Mouse (Mus musculus): ENCODE data around the gene Mthfd1l. TPM values are rescaled to one million over a fixed set of nuclear protein-coding genes. Genes with fewer than 3 reads are reported as not detected.
A peak's percentile ranks its signal among the peaks of the same experiment; 100 is the strongest.
"Not testable (repeated sequence)": the region's sequence is repeated elsewhere in the genome, so short reads cannot be mapped to it uniquely, and the experiment has no call there.

The Mthfd1l gene
- polyA plus RNA-seq, 1 experiment = 15.5 TPM

DNA sequence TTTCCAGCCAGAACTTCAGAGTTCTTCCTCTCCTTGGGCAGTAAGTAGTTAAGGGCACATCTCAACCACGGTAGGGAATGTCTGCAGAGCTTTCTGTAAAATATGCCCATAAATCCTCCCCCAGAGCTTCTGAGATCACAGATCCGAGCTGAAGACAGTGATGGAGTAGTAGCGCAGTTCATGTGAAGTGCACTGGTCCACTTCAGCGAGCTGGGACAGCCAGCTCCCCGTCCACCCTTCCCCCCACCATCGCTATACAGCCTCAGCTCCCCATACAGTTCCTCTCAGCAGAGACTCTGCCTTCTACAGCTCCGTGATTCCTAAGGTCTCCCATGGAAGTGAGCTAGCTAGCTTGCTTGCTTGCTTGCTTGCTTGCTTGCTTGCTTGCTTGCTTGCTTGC lies 144.2 kb downstream of the Mthfd1l start:
- Histone ChIP-seq H3K4me3 (replicated peaks; ENCODE audit: control insufficient read depth, low read depth, low read length) (no peak overlapping the region), H3K4me1 (ENCODE audit: control insufficient read depth, insufficient read depth, low read length) (peaks cover 4% of the 10 kb centered on the region), H3K27ac (ENCODE audit: control insufficient read depth, insufficient read depth, low read depth, low read length, poor library complexity) (no peak overlapping the region)
- WGBS = 91% methylated on average over 7 of the region's 7 CpGs
- TF ChIP-seq POLR2A (IDR thresholded peaks at IDR 0.05; ENCODE audit: borderline replicate concordance, control insufficient read depth, low read depth, low read length) = no peak
- no peak for TF ChIP-seq CTCF (IDR thresholded peaks at IDR 0.05; ENCODE audit: control insufficient read depth, insufficient read depth, low read length)

DNA sequence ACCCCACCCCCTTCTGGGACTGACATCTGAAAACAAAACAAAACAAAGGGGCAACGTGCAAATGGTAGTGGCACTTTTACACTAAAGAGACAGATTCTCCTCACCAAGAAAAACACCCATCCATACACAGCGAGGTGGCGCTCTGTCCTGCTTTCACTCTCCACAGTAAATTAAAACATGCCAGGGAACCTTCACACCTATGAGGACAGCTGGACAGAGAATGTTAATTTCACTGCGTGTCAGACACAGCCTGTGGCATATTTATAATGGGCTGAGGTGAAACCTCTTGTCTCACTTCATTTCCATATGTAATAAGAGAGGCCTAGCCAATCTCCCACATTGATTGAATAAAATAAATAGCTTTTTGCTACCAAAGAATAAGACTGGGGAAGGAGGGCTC lies 146.4 kb downstream of the Mthfd1l start:
- no peak overlapping the region for H3K27ac ChIP-seq (ENCODE audit: control insufficient read depth, insufficient read depth, low read depth, low read length, poor library complexity)
- H3K4me3 ChIP-seq (replicated peaks; ENCODE audit: control insufficient read depth, low read depth, low read length) = no peak overlapping the region
- 85% methylated on average over 4 of the region's 4 CpGs for WGBS
- no peak for TF ChIP-seq POLR2A (IDR thresholded peaks at IDR 0.05; ENCODE audit: borderline replicate concordance, control insufficient read depth, low read depth, low read length)
- H3K4me1 ChIP-seq (ENCODE audit: control insufficient read depth, insufficient read depth, low read length) = peaks cover 5% of the 10 kb centered on the region

DNA sequence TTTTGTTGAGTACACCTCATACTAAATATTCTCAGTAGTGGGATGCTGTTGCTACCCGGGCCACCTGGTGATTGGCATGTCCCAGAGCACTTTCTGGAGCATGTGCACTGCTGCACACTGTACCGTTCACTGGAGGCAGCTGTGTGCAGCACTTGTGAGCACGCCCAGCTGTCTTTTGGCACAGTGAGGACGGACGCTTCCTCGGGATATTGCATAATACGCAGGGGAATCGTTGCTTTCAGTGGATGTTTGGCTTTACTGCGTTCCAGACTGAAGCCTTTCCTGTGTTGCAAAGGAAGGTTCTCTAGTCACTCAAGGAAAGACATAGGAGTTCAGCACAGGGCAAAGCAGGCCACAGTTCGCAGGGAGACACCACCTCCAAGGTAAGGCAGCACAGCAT lies 147.8 kb downstream of the Mthfd1l start:
- WGBS = 20% methylated on average over 10 of the region's 10 CpGs
- TF ChIP-seq POLR2A (IDR thresholded peaks at IDR 0.05; ENCODE audit: borderline replicate concordance, control insufficient read depth, low read depth, low read length) = no peak
- TF ChIP-seq CTCF (IDR thresholded peaks at IDR 0.05; ENCODE audit: control insufficient read depth, insufficient read depth, low read length) = no peak
- H3K27ac ChIP-seq (ENCODE audit: control insufficient read depth, insufficient read depth, low read depth, low read length, poor library complexity) = peak overlapping the region; percentile 48
- peaks cover 5% of the 10 kb centered on the region for H3K4me1 ChIP-seq (ENCODE audit: control insufficient read depth, insufficient read depth, low read length)
- H3K4me3 ChIP-seq (replicated peaks; ENCODE audit: control insufficient read depth, low read depth, low read length) = no peak overlapping the region

DNA sequence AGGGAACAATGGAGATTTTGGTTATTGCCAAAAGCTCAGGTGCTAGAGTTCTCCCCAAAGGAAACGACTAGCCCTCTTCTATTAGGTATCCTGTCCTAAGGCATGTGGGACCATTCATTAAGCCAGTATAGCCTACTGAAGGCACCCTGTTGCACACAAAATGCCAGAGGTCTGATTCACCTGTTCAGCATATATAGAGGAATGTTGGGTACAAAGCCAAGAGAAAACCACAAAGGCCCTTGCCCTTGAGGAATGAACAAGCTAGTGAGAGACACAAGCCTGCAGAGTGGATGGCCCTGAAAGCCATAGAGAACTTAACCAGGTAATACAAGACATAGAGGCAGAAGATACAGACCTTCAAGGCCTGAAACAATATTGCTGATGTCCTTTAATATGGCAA lies 148.3 kb downstream of the Mthfd1l start:
- peaks cover 5% of the 10 kb centered on the region for H3K4me1 ChIP-seq (ENCODE audit: control insufficient read depth, insufficient read depth, low read length)
- peak overlapping the region; percentile 48; the same call in 1 of the 2 replicates for H3K27ac ChIP-seq (ENCODE audit: control insufficient read depth, insufficient read depth, low read depth, low read length, poor library complexity)
- H3K4me3 ChIP-seq (replicated peaks; ENCODE audit: control insufficient read depth, low read depth, low read length) = no peak overlapping the region
- WGBS = 53% methylated on average over 1 of the region's 1 CpGs
- TF ChIP-seq POLR2A (IDR thresholded peaks at IDR 0.05; ENCODE audit: borderline replicate concordance, control insufficient read depth, low read depth, low read length) (no peak), CTCF (IDR thresholded peaks at IDR 0.05; ENCODE audit: control insufficient read depth, insufficient read depth, low read length) (no peak)

DNA sequence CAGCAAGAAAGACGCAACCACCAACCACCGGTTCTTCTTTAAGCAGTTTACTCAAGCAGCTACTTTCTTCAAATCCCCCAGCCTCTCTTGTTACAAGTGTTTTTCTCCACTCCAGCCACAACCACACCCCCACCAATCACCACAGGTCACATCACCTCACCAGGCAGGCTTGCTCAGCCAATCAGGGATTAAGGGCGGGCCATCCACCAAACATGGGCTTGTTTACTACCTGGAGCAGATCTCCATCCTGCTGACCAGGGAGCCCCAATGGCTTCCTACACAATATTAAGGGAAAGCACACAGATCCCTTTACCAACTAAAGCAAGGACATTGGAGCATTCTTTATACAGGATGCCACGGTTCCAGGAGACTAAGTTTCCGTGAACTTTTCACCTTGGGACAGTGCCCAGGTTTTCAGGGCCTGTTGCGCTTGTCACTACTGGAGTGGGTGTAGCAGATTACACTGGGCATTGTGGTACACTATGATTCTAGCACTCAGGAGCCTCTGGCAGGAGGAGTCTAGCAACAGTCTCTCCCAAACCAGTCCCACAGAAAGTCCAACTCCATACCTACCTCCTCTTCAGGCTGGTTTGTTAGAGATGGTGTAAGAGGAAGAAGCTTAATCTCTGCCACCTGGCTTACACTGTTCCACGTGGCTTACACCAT lies 150.5 kb downstream of the Mthfd1l start:
- WGBS = 73% methylated on average over 7 of the region's 7 CpGs

DNA sequence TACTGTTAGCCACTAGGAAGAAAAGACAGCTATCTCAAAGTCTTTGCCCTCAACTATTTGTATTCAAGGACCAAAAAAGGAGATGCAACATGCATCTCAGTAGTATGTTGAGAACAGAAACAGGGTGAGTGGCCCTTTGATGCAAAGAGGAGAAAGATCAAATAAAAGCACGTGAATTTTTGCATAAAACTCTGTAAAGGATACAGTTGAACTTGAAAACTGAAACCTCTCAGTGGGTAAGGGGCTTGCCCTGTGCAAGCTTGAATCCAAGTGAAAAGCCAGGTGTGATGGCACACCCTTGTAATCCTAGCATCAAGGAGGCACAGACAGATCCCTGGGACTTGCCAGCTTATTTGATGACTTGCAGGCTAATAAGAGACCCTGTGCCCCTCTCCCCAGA lies 151.2 kb downstream of the Mthfd1l start:
- Histone ChIP-seq H3K4me1 (ENCODE audit: control insufficient read depth, insufficient read depth, low read length) (peaks cover 11% of the 10 kb centered on the region), H3K27ac (ENCODE audit: control insufficient read depth, insufficient read depth, low read depth, low read length, poor library complexity) (no peak overlapping the region), H3K4me3 (replicated peaks; ENCODE audit: control insufficient read depth, low read depth, low read length) (no peak overlapping the region)
- WGBS = 84% methylated on average over 1 of the region's 1 CpGs
- TF ChIP-seq POLR2A (IDR thresholded peaks at IDR 0.05; ENCODE audit: borderline replicate concordance, control insufficient read depth, low read depth, low read length) (no peak), CTCF (IDR thresholded peaks at IDR 0.05; ENCODE audit: control insufficient read depth, insufficient read depth, low read length) (no peak)

More for the DNA sequence above, 150.5 kb downstream of the Mthfd1l start:
- H3K4me1 ChIP-seq (ENCODE audit: control insufficient read depth, insufficient read depth, low read length) = peaks cover 10% of the 10 kb centered on the region
- not testable (repeated sequence) for H3K27ac ChIP-seq (ENCODE audit: control insufficient read depth, insufficient read depth, low read depth, low read length, poor library complexity); H3K4me3 ChIP-seq (replicated peaks; ENCODE audit: control insufficient read depth, low read depth, low read length)

DNA sequence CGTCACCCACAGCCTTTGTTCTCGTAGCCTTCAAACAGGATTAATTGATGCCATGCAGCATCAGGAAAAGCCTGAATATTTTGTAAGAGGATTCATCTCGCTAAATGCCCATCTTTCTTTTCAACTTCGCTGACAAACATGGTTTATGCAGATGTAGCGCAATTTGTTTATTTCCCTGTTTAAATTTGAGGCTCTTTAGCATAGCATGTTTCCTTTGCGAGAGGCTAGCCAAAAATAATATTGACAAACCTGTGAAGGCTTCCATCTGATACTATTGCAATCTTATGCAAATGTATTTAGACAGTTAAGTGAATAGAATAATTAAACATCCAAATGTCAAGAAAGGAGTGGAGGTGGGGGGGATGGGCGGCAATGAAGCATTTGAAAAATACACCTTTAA lies 152.3 kb downstream of the Mthfd1l start:
- TF ChIP-seq POLR2A (IDR thresholded peaks at IDR 0.05; ENCODE audit: borderline replicate concordance, control insufficient read depth, low read depth, low read length) (no peak), CTCF (IDR thresholded peaks at IDR 0.05; ENCODE audit: control insufficient read depth, insufficient read depth, low read length) (no peak)
- 82% methylated on average over 7 of the region's 7 CpGs for WGBS
- Histone ChIP-seq H3K27ac (ENCODE audit: control insufficient read depth, insufficient read depth, low read depth, low read length, poor library complexity) (no peak overlapping the region), H3K4me3 (replicated peaks; ENCODE audit: control insufficient read depth, low read depth, low read length) (no peak overlapping the region), H3K4me1 (ENCODE audit: control insufficient read depth, insufficient read depth, low read length) (peaks cover 11% of the 10 kb centered on the region)

DNA sequence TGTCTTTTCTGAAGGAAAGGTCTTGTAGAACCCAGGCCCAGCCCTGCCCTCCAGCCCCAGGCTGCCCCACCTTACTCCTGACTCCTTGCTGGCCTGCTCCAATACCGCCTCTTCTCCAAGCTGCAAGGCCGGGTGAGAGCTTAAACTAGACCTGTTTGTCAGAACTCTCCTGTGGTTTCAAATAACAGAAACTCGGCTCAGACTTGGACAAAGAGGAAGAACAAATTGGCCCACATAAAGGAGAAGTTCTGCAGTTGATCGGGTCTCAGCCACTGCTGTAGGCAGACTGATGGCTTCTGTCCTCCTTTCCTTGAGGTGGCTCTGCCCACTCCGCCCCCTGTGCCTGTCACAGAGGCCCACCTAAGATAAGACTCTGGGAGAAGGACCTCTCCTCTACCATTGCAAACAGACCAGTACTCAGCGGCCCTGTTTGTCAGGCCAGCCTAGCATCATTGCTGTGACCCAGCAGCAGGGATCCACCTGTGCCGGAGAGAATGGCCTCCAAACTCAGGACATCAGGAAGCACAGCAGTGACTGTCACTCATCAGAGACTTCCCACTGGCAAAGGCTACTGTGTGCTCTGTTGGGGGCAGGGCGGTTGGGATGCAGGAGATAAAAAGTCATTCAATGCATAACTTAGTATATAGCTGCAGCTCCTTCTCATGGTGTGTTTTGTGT lies 153.6 kb downstream of the Mthfd1l start:
- 24% methylated on average over 8 of the region's 8 CpGs for WGBS
- TF ChIP-seq CTCF (IDR thresholded peaks at IDR 0.05; ENCODE audit: control insufficient read depth, insufficient read depth, low read length) = no peak
- no peak for TF ChIP-seq POLR2A (IDR thresholded peaks at IDR 0.05; ENCODE audit: borderline replicate concordance, control insufficient read depth, low read depth, low read length)
- Histone ChIP-seq H3K4me1 (ENCODE audit: control insufficient read depth, insufficient read depth, low read length) (peaks cover 7% of the 10 kb centered on the region), H3K27ac (ENCODE audit: control insufficient read depth, insufficient read depth, low read depth, low read length, poor library complexity) (peak overlapping the region; percentile 82), H3K4me3 (replicated peaks; ENCODE audit: control insufficient read depth, low read depth, low read length) (no peak overlapping the region)
